Mouse (Mus musculus) cerebellum, postnatal 25 days (tissue): Measurements from ENCODE around the gene Bdh2.
A peak's percentile ranks its signal among the peaks of the same experiment; 100 is the strongest.

Experiments
- DNase-seq, 2 experiments: peaks; one replicate each; pipeline ENCODE4 v3.0.0; 2021; ENCODE audit warnings: mixed read lengths in 2 of 2

Gene Bdh2

DNA sequence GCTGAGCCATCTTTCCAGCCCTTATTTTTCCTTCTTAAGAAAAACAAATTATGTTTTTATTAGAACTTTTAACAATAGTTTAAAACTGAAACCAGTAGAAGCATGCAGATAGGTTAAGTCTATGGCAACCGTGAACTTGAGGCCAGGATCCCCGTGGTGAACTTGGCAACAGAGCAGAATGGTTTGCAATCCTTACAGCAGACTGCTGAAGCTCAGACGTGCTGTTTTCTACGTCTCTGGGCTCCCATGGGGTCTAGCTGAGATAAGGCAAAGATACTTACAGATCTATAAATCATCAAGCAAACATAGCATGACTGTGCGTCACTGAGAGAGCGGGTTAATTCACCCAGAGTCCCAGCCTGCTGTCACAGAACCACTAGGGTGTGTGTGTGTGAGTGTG lies 19.1 kb downstream of the Bdh2 start:
- DNase-seq, result peak in 1 of 2 experiments; percentile 42

GRCm38 (mm10) chr3:135304060-135304459 lies 23.0 kb downstream of the Bdh2 start:
- DNase-seq, result no peak

- DNase-seq, result no peak
Measured at GRCm38 (mm10) chr3:135304566-135304965, 23.5 kb downstream of the Bdh2 start.

- DNase-seq, result peak; percentile 27 to 56
Measured at GRCm38 (mm10) chr3:135307411-135308259, 26.6 kb downstream of the Bdh2 start, which contains the start of gene Slc9b2. Gene Slc9b2 (plus strand): TSS chr3:135307700.

DNA sequence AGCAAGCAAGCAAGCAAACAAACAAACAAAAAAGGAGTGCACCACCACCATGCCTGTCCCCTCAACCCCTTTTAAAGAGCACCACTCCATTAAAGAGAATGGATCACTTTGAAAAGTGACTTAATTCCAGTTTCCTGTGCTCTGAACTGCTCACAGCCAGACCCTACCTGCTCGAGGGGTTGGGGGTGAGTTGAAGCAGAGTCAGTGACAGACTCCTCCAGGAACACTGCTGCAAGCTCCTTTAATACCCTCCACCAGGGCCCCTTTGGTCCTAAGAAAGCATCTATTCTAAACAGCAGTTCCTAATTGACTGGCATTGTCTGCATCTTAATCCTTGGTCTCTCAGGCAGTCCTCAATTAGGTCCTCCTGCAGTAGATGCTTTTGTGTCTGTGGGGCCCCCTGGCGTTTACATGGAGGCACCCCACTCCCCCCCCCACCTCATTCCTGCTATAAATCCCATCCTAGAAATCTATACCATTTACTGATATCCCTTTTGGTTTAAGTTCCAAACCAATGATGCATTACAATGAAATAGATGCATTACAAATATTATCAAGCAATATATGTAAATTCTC lies 32.0 kb downstream of the Bdh2 start:
- no peak for DNase-seq

DNA sequence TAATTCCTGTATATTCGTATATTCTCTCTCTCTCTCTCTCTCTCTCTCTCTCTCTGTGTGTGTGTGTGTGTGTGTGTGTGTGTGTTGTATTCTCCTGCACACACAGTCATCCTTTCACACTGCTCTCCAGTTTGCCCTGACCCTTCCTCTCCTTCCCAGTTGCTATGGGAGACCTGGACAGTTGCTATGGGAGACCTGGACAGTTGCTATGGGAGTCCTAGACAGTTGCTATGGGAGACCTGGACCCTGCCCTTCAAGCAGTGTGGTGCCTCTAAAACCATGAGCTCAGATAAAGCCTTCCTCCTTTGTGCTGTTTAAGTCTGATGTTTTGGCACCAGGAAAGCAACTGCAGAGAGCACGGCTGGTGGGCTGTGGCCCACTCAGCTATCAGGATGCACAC lies 32.7 kb downstream of the Bdh2 start:
- DNase-seq, result no peak

GRCm38 (mm10) chr3:135314811-135315210 lies 33.8 kb downstream of the Bdh2 start:
- no peak for DNase-seq

- no peak for DNase-seq
Measured at GRCm38 (mm10) chr3:135315720-135316425, 34.9 kb downstream of the Bdh2 start.

DNA sequence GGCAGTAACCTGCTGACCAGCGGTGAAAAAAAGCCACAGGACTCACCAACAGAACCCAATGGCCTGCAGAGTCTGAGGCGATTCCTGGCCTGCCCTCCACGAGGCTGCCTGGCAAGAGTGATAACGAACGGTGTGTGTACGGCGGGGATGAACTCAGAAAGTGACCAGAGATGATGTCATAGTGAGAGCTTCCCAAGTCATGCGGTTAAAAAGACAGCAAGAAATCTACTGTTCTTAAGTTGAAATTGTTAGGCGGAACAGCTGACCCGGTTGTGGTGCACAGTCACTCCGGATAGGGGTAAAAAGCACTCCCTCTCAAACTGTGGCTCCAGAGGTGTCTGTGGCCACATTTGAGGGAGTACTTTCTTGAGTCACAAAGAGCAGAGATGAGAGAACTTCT lies 37.3 kb downstream of the Bdh2 start:
- DNase-seq, result no peak

- DNase-seq, result no peak
Measured at GRCm38 (mm10) chr3:135324354-135324753, 43.3 kb downstream of the Bdh2 start.

GRCm38 (mm10) chr3:135327176-135327575 lies 46.2 kb downstream of the Bdh2 start:
- no peak for DNase-seq

GRCm38 (mm10) chr3:135327601-135328000 lies 46.6 kb downstream of the Bdh2 start:
- no peak for DNase-seq

DNA sequence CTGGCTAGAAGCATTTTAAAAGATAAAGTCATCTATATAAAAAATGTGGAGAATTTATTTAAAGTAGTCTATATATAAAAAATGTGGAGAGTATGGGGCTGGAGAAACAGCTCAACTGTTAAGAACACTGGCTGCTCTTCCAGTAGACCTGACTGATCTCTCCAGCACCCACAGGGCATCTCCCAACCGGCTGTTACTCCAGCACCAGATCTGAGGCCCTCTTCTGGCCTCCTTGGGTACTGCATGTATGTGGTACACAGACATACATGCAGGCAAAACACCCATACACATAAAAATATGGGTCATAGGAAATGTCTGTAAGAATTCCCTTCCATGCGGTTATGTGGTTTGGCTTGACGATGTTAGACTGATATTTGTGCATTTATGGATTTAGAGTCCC lies 47.5 kb downstream of the Bdh2 start:
- DNase-seq, result peak; percentile 11 to 54

DNA sequence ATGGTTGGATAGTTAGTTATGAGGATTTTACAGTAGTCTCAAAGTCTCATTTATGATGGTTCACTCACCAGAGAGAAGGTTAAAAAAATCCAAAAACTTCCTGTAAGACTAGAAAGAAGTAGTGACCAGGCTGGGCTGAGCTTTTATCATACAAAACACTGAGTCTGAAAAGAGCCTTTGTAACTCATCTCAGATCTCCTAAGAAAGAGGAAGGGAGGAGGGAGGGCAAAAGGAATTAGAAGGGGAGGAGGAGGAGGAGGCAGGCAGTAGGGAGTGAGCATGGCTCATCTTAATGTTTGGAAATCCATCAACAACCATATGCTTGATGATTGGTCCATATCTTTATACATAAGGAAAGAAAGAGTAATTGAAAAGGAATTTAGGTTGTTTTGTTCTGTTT lies 51.7 kb downstream of the Bdh2 start:
- DNase-seq, result no peak

DNA sequence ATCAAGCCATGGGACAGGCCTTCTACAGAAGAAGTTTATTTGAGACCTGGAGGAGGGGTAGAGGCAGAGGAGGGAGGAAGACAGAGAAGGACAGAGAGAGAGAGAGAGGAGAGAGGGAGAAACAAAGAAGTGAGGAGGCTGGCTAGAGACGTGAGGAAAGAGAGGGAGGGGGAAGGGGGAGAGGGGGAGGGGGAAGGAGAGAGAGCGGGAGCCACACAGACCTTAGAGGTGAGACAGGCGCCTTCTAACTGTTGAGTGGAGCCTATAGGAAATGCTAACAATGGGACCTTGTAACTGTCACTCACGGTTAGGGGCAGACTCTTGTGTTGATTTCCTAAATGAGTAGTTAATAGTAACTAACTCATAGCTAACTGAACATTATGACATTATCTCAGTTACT lies 52.7 kb downstream of the Bdh2 start:
- DNase-seq, result no peak

DNA sequence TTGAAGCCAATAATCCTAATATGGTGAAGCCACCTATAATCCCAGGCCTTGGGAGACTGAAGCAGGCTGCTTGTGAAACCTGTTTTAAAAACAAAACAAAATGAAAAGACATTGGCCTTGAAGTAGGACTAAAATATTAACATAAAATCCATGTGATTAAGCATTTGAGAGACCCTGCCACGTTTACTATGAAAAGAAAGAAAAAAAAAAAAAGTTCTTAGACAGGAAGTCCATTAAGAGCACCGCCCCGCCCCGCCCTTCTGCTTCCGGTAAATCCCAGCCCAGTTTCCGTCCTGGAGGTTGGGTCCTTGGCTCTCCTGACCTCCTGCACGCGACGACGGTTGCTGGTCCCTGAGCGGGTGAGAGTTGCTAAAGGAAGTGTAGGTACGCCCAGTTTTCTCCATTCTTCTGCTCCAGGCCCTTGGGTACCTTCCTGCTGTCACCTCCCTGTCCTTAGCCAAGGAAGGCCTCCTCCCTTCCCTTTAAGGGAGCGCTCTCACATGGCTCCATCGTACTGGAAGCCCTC lies 66.8 kb downstream of the Bdh2 start, which contains the start of gene Slc9b1:
Gene Slc9b1 (plus strand): TSS at position 291 of the 526 bp plus-strand sequence.
- no peak for DNase-seq

DNA sequence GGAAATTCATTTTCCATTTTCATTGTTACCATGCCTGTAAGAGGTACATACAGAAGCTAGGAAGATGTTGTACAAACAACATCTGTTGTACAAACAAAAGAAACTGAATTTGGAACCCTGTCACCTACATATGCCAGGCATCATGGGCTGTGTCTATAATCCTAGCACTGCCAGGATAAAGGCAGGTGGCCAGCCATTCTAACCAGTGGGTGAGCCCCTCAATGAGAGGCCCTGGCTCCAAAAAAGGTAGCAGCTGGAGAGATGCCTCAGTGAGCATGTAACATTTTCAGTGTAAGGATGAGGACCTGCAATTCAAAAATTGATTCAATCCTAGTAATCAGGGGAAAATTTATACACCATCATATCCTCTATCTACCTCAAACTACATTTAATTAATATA lies 68.0 kb downstream of the Bdh2 start:
- no peak for DNase-seq

GRCm38 (mm10) chr3:135351857-135352256 lies 70.8 kb downstream of the Bdh2 start:
- no peak for DNase-seq
